Mouse (Mus musculus) heart, embryonic 11.5 days (tissue): Measurements from ENCODE around the gene Lrpap1. TPM values are rescaled to one million over a fixed set of nuclear protein-coding genes. Genes with fewer than 3 reads are reported as not detected.

Experiments
- ATAC-seq: fragments of 200-750 bp; cut with Nextera tagmentation; replicated peaks from 2 replicates; pipeline ENCODE4 v1.8.0; 2017; ENCODE audit warnings: moderate library complexity; ENCODE audit not compliant: insufficient number of reproducible peaks, low FRiP score, low TSS enrichment
- H3K27ac ChIP-seq: fragments of 300-500 bp; sonication (generic); 2 replicates; pipeline ENCODE4 v1.5.1; 2014; ENCODE audit warnings: mild to moderate bottlenecking, low read depth, low read length
- H3K27me3 ChIP-seq: fragments of 300-500 bp; sonication (generic); 2 replicates; pipeline ENCODE4 v1.6.1; 2014; ENCODE audit warnings: mild to moderate bottlenecking, low read length, mixed read lengths; ENCODE audit not compliant: control insufficient read depth, insufficient read depth
- H3K36me3 ChIP-seq: fragments of 300-500 bp; sonication (generic); 2 replicates; pipeline ENCODE4 v1.6.1; 2014; ENCODE audit warnings: mild to moderate bottlenecking, low read length, moderate library complexity, mixed read lengths; ENCODE audit not compliant: control insufficient read depth, insufficient read depth
- H3K4me1 ChIP-seq: fragments of 300-500 bp; sonication (generic); 2 replicates; pipeline ENCODE4 v1.6.1; 2014; ENCODE audit warnings: low read length; ENCODE audit not compliant: control insufficient read depth, insufficient read depth
- H3K4me2 ChIP-seq: fragments of 300-500 bp; sonication (generic); 2 replicates; pipeline ENCODE4 v1.6.1; 2014; ENCODE audit warnings: mild to moderate bottlenecking, moderate library complexity
- H3K4me3 ChIP-seq: fragments of 300-500 bp; sonication (generic); 2 replicates; pipeline ENCODE4 v1.5.1; 2014; ENCODE audit warnings: low read depth, low read length
- H3K9ac ChIP-seq: fragments of 300-500 bp; sonication (generic); 2 replicates; pipeline ENCODE4 v1.6.1; 2014; ENCODE audit warnings: mild to moderate bottlenecking, low read depth, low read length, moderate library complexity
- H3K9me3 ChIP-seq: fragments of 300-500 bp; sonication (generic); replicated peaks from 2 replicates; pipeline ENCODE4 v1.6.1; 2016; ENCODE audit warnings: low read length; ENCODE audit not compliant: control insufficient read depth
- WGBS: fragments of 180-500 bp; shearing (Covaris S2); extraction: QIAGEN DNeasy Blood & Tissue Kit; methylation state at CpG from one replicate; pipeline ENCODE4 v1.1.7; 2014; ENCODE audit not compliant: insufficient replicate concordance; 5-methylcytosine and 5-hydroxymethylcytosine counted together
- polyA plus RNA-seq: library from polyadenylated mRNA; unstranded; fragments of >200 nt; fragmentation: Nextera tagmentation; extraction: Ambion mirVana; gene quantifications from 2 replicates; pipeline ENCODE4 v1.2.1, GENCODE M21; 2014

Lrpap1 gene
- polyA plus RNA-seq, 1 experiment from 2014 or later: 130 TPM

DNA sequence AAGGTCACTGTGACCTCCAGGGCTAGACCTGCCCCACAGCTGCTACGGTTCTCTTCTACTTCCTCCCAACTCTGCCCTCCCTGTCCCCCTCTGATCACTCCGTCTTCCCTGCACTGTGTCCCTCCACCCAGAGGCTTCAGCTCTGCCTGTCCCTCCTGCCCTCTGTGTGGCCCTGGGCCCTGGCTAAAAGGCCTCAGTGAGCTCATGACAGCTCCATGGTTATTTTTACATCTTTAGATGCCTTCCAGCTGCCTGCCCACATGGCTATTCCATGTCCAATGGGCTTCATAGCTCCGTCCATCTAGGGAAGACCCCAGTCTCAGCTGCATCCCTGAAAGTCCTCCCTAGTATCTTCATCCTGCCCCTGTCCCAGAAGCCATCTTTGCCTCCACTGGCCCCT, 45.5 kb downstream of the Lrpap1 start:
- Histone ChIP-seq H3K27ac (peak overlapping the region; percentile 68), H3K27me3 (peaks cover 36% of the 10 kb centered on the region), H3K36me3 (no peaks in the 10 kb centered on the region), H3K4me2 (no peak overlapping the region; the same call in 1 of the 2 replicates), H3K4me1 (peaks cover 22% of the 10 kb centered on the region), H3K9me3 (no peaks in the 10 kb centered on the region), H3K4me3 (no peak overlapping the region), H3K9ac (no peak overlapping the region)
- 38% methylated on average over 3 of the region's 3 CpGs for WGBS
- ATAC-seq: no peak

- Histone ChIP-seq H3K27me3 (peaks cover 43% of the 10 kb centered on the region), H3K9me3 (no peaks in the 10 kb centered on the region), H3K4me2 (peak overlapping the region; percentile 93), H3K4me3 (peak overlapping the region; percentile 67; the same call in 1 of the 2 replicates), H3K27ac (no peak overlapping the region), H3K36me3 (no peaks in the 10 kb centered on the region), H3K9ac (no peak overlapping the region), H3K4me1 (peaks cover 22% of the 10 kb centered on the region)
- ATAC-seq: no peak
- WGBS: 55% methylated on average over 1 of the region's 1 CpGs
These were observed 47.4 kb downstream of the Lrpap1 start for GRCm38 (mm10) chr5:35058216-35058615.

- Histone ChIP-seq H3K4me2 (peak overlapping the region; percentile 93), H3K27ac (no peak overlapping the region), H3K4me1 (peaks cover 22% of the 10 kb centered on the region), H3K36me3 (no peaks in the 10 kb centered on the region), H3K9me3 (no peaks in the 10 kb centered on the region), H3K27me3 (peaks cover 43% of the 10 kb centered on the region), H3K9ac (peak overlapping the region; percentile 76), H3K4me3 (peak overlapping the region; percentile 67)
- no peak for ATAC-seq
- 25% methylated on average over 4 of the region's 4 CpGs for WGBS
These were observed 48.0 kb downstream of the Lrpap1 start for GRCm38 (mm10) chr5:35057582-35057981.

GRCm38 (mm10) chr5:35056604-35057432, 48.7 kb downstream of the Lrpap1 start, which contains the start of gene Dok7:
TSS of gene Dok7 (plus strand) at chr5:35056766.
- H3K9me3 ChIP-seq: no peaks in the 10 kb centered on the region
- H3K9ac ChIP-seq: peak within 1 kb of the TSS; percentile 76
- peaks cover 22% of the 10 kb centered on the region for H3K4me1 ChIP-seq
- peak within 1 kb of the TSS; percentile 93 for H3K4me2 ChIP-seq
- peaks cover 43% of the 10 kb centered on the region for H3K27me3 ChIP-seq
- no peaks in the 10 kb centered on the region for H3K36me3 ChIP-seq
- H3K4me3 ChIP-seq: peak within 1 kb of the TSS; percentile 67
- H3K27ac ChIP-seq: no peak within 1 kb of the TSS
- ATAC-seq: peak; percentile 55; the same call in 1 of the 2 replicates
- WGBS: 2% methylated on average over 64 of the region's 74 CpGs

- Histone ChIP-seq H3K4me3 (no peak overlapping the region), H3K4me1 (peaks cover 18% of the 10 kb centered on the region), H3K9me3 (no peaks in the 10 kb centered on the region), H3K27me3 (peaks cover 43% of the 10 kb centered on the region), H3K9ac (no peak overlapping the region), H3K36me3 (no peaks in the 10 kb centered on the region), H3K4me2 (no peak overlapping the region), H3K27ac (no peak overlapping the region)
- 77% methylated on average over 12 of the region's 12 CpGs for WGBS
- no peak for ATAC-seq
These were observed 50.5 kb downstream of the Lrpap1 start for GRCm38 (mm10) chr5:35055076-35055475.

DNA sequence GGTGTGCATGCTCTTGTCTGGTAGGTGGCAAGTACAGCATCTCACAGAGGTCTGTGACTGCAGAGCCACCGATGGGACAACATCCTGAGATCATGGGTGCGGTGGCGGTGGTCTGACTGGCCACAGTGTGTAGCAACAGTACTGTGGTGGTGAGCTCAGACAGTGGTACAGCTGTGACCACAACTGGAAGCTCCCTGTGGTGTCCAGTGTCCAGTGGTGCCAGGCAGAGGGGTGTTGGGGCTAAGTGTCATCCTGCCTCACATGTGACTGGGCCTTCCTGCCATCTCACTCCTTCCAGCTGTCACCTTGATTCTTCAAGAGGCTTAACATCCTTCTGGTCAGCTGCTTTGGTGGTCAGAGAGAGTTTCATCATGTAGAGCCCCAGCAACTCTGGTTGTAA, 50.9 kb downstream of the Lrpap1 start:
- no peak overlapping the region for H3K4me3 ChIP-seq
- no peaks in the 10 kb centered on the region for H3K9me3 ChIP-seq
- WGBS: 83% methylated on average over 3 of the region's 3 CpGs
- no peak overlapping the region for H3K27ac ChIP-seq
- H3K4me2 ChIP-seq: no peak overlapping the region
- peaks cover 43% of the 10 kb centered on the region for H3K27me3 ChIP-seq
- H3K36me3 ChIP-seq: no peaks in the 10 kb centered on the region
- no peak for ATAC-seq
- H3K4me1 ChIP-seq: peaks cover 13% of the 10 kb centered on the region
- H3K9ac ChIP-seq: no peak overlapping the region

- H3K4me2 ChIP-seq: no peak overlapping the region
- H3K9me3 ChIP-seq: no peaks in the 10 kb centered on the region
- no peak for ATAC-seq
- WGBS: 58% methylated on average over 5 of the region's 5 CpGs
- no peak overlapping the region for H3K4me3 ChIP-seq
- no peak overlapping the region for H3K27ac ChIP-seq
- no peaks in the 10 kb centered on the region for H3K4me1 ChIP-seq
- H3K36me3 ChIP-seq: no peaks in the 10 kb centered on the region
- H3K27me3 ChIP-seq: peaks cover 14% of the 10 kb centered on the region; the same call in 1 of the 2 replicates
- H3K9ac ChIP-seq: no peak overlapping the region
These were observed 55.0 kb downstream of the Lrpap1 start for GRCm38 (mm10) chr5:35050541-35050940.

- H3K4me2 ChIP-seq: no peak overlapping the region
- H3K9ac ChIP-seq: no peak overlapping the region
- no peaks in the 10 kb centered on the region; the same call in 1 of the 2 replicates for H3K36me3 ChIP-seq
- no peaks in the 10 kb centered on the region for H3K4me1 ChIP-seq
- H3K27ac ChIP-seq: no peak overlapping the region
- peak; percentile 59; the same call in 1 of the 2 replicates for ATAC-seq
- no peak overlapping the region for H3K4me3 ChIP-seq
- H3K27me3 ChIP-seq: 0 out of 2 replicates have a peak, but pooled peaks cover 4% of the 10 kb centered on the region
- H3K9me3 ChIP-seq: no peaks in the 10 kb centered on the region
- 20% methylated on average over 1 of the region's 1 CpGs for WGBS
These were observed 62.5 kb downstream of the Lrpap1 start for GRCm38 (mm10) chr5:35043110-35043451.
